Mouse (Mus musculus): ENCODE results near the gene Ptn.

The Ptn gene

GRCm38 (mm10) chr6:36809747-36810285 is at the start of gene Ptn:
Gene Ptn (minus strand): TSS chr6:36810220.
- DNase-seq: no peak

- DNase-seq: no peak
Measured at GRCm38 (mm10) chr6:36858258-36859041, 48.4 kb upstream of the Ptn start.

- no peak for DNase-seq
Measured at GRCm38 (mm10) chr6:36857627-36858257, 47.7 kb upstream of the Ptn start.

- DNase-seq: no peak
Measured at GRCm38 (mm10) chr6:36850422-36851129, 40.6 kb upstream of the Ptn start.

- no peak for DNase-seq
Measured at GRCm38 (mm10) chr6:36845288-36845687, 35.3 kb upstream of the Ptn start.

- no peak for DNase-seq
Measured at GRCm38 (mm10) chr6:36844258-36844657, 34.2 kb upstream of the Ptn start.

- no peak for DNase-seq
Measured at GRCm38 (mm10) chr6:36843031-36843488, 33.0 kb upstream of the Ptn start.

GRCm38 (mm10) chr6:36842101-36842922 is 32.3 kb upstream of the Ptn start:
- DNase-seq: no peak

- DNase-seq: no peak
Measured at GRCm38 (mm10) chr6:36841701-36842100, 31.7 kb upstream of the Ptn start.

- no peak for DNase-seq
Measured at GRCm38 (mm10) chr6:36841174-36841573, 31.2 kb upstream of the Ptn start.

GRCm38 (mm10) chr6:36838747-36839146 is 28.7 kb upstream of the Ptn start:
- no peak for DNase-seq

- no peak for DNase-seq
Measured at GRCm38 (mm10) chr6:36835351-36835750, 25.3 kb upstream of the Ptn start.

GRCm38 (mm10) chr6:36834695-36835265 is 24.8 kb upstream of the Ptn start:
- DNase-seq: no peak

- no peak for DNase-seq
Measured at GRCm38 (mm10) chr6:36832681-36833080, 22.7 kb upstream of the Ptn start.

- no peak for DNase-seq
Measured at GRCm38 (mm10) chr6:36832207-36832606, 22.2 kb upstream of the Ptn start.

GRCm38 (mm10) chr6:36830371-36830925 is 20.4 kb upstream of the Ptn start:
- no peak for DNase-seq

GRCm38 (mm10) chr6:36819784-36820050 is 9.7 kb upstream of the Ptn start:
- no peak for DNase-seq

- peak; percentile 36 for DNase-seq
Measured at GRCm38 (mm10) chr6:36819019-36819783, 9.2 kb upstream of the Ptn start.

- DNase-seq: no peak
Measured at GRCm38 (mm10) chr6:36818281-36819018, 8.4 kb upstream of the Ptn start.

GRCm38 (mm10) chr6:36816666-36817065 is 6.6 kb upstream of the Ptn start:
- no peak for DNase-seq

GRCm38 (mm10) chr6:36815992-36816391 is 6.0 kb upstream of the Ptn start:
- no peak for DNase-seq

Measured in kidney, adult 9 months (tissue).